Mouse (Mus musculus): ENCODE measurements around the gene Gm9821. TPM values are rescaled to one million over a fixed set of nuclear protein-coding genes. Genes with fewer than 3 reads are reported as not detected.
A peak's percentile ranks its signal among the peaks of the same experiment; 100 is the strongest.

The Gm9821 gene
- polyA plus RNA-seq, 1 experiment, result not detected

DNA sequence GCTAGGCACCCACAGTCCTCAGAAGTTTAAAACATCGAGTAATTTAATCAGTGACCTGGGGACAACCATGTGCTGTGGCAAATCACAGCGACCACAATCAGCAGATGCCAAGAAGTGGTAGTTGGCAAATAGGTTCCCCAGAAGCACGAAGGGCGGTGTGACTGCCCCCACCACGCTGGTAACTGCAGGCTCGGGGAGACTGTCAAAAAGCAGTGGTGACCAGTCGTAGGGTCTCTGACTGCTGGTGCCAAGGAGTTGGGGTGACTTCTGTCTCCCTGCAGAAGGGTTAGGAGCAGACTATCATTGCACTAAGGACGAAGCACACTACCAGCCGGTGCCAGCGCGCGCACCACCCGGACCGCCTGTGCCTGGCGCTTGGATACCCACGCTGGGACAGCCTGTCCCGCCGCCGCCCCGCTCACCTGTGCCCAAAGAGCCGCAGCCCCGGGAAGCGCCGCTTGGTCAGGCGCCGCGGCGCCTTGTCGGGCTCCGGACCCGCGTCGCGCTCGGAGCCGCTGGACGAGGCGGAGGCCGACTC lies 17.4 kb downstream of the Gm9821 start:
- no peak for DNase-seq (ENCODE audit: low read depth, low spot score)
- 1% methylated on average over 39 of the region's 39 CpGs for WGBS

DNA sequence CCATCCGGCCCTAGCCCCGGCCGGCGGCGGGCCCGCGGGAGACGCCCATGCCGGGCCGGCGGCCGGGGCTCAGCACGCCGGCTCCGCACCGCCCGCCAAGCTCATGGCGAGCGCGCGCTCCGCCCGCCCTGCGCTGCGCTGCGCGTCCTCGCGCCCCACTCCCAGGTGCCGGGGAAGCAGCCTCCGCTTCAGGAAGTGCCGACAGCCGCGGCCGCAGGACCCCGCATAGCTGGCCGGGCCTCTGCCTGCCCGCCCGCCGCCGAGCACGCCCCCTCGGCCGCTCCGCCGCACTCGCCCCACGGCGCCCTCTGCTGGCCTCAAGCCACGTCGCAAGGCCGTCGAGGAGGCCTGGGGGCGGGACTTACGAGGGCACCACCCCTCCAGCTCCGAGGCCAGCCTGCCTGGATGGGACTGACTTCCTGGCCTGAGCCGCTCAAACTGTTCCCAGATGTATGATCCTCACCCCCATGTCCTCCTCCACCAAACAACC lies 18.0 kb downstream of the Gm9821 start:
- WGBS, result under 1% methylated on average over 55 of the region's 57 CpGs

DNA sequence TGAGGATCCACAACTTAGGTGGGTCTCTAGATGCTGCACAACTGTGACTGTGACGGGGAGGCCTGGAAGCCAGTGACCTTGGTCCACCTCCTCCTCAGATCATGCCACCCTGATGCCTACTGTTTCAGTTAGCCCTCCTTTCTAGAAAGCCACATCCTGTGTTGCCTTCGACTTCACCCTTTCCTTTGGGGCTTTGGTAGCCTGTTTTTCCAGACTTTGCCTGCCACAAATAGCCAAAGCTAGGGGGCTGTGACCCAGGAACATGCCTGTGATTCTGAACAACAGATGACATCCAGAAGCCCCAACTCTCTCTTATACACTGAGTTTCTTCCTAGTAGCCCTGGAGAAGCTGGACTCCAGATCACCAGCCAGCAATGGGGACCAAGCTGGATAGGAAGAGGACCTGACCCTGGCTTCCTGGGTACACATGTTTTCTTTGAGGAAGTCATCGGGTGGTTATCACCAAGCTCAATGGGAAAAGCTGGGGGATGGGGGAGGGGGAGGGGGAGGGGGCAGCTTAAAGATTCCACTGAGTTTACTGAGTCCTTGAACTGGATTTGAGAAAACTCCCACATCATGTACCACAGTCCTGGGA lies 19.2 kb downstream of the Gm9821 start:
- WGBS, result 74% methylated on average over 3 of the region's 3 CpGs
- DNase-seq (ENCODE audit: low read depth, low spot score), result no peak

More for the DNA sequence above, 18.0 kb downstream of the Gm9821 start:
- DNase-seq (ENCODE audit: low read depth, low spot score), result peak; percentile 71

DNA sequence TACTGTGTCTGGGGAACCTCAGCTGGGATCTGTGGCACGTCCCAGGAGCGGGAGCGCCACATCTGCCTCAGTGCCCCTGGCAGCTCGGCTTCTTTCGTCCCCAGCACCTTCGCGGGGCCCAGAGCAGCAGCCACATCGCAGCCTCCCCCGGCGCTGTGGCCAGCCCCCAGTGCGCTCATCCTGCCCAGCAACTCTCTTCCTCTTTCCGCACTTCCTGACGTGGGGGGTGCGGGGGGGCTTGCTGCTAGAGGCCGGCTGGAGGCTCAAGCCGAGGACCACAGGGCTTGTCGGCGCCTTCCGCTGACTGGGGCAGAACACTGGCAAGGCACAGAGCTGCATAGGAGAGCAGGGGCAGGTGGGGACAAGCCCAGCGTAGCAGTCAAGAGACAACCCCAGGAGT lies 19.9 kb downstream of the Gm9821 start:
- DNase-seq (ENCODE audit: low read depth, low spot score), result no peak

DNA sequence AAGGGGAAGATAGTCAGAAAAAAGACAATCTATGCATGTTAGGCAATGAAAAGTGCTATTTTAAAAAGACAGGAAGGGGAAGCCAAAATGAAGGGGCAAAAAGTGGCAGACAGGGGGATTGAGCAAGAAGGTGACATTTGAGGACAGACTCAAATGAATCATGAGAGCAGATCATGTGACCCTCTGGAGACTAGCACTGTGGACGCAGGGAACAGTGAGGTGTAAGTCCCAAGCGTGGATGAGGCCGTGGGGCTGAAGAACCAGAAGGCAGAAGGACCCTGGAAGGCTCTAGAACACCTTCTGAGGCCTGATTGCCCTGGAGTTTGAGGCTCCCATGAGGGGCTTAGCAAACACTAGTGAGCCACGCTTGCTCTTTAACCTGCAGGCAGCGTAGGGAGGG lies 20.9 kb downstream of the Gm9821 start:
- WGBS, result 88% methylated on average over 5 of the region's 5 CpGs
- DNase-seq (ENCODE audit: low read depth, low spot score), result no peak

More for the DNA sequence above, 19.9 kb downstream of the Gm9821 start:
- 70% methylated on average over 20 of the region's 20 CpGs for WGBS

DNA sequence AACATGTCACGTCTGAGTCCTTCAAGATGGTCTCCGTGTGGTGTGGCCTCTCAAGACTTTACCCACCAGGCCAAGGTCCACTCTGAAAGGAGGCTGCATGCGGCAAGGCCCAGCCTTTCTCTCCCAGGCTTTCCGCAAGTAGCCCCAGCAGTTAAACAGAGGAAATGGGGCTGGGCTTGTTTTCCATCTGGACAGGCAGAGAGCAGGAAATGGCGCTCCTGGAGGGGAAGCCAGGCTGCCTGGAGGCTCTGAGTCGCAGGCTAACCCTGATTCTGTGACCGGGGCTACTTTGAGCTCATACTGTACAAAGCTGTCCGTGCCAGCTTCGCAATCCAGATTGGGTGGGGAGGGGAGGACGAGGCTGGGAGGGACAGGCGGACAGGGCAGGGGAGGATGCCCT lies 22.5 kb downstream of the Gm9821 start:
- WGBS, result 47% methylated on average over 11 of the region's 11 CpGs
- DNase-seq (ENCODE audit: low read depth, low spot score), result no peak

DNA sequence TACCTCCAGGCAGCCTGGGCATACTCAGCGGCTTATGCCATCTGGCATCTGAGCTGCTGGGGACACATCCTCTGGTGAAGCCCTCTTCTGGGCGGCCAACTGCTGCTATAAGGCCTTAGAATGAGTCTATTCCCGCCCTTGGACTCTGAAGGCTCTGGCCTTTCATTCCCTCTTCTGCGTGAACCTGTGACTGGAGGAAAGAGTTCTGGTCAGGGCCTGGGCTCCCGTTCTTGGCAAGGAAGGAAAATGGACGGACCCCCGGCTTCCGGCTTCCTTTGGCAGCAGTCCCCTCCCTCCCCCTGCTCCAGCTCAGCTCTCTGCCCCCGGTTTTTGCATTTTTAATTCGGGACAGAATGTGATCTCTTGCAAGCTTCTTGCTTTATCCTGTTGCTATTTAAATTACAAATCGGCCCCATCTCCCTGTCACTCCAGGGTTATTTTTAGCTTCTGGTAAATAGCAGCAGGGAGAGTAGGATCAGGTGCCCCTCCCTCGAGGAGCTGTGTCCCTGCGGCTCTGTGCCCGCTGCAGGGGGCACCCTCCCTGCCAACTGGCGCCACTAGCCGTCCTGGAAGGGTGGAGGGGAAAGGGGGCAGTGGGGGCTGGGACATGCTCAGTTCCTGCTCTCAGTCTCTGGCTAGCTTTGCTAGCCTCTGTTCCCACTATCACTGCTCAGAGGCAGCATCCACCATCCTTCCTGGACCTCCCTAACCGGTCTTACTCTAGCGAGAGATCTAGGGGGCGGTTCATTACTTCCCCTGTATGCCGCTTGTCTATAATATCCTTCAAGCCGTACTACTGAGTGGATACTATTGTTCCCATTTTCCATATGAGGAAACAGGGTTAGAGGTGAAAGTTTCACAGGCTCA lies 26.0 kb downstream of the Gm9821 start:
- 50% methylated on average over 21 of the region's 21 CpGs for WGBS
- DNase-seq (ENCODE audit: low read depth, low spot score), result no peak

DNA sequence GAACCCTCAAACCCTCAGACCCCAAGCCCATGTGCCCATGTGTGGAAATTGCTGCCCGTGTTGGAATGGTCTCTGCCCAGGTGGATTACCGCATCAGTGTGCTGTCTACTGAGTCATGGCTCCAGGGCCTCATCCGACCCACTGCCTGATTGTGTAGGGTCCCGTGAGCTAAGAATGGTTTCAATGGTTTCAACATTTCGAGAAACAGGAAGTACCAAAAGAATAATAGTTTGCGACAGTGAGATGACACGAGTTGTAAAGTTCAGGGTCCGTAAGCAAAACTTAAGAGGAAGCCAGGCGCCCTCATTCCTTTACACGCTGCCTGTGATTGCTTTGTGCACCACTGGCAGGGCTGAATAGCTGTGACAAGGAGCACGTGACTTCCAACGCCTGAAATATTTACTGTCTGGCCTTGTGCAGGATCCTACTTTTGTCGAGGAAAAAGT lies 26.6 kb downstream of the Gm9821 start:
- WGBS, result 17% methylated on average over 13 of the region's 13 CpGs
- no peak for DNase-seq (ENCODE audit: low read depth, low spot score)

DNA sequence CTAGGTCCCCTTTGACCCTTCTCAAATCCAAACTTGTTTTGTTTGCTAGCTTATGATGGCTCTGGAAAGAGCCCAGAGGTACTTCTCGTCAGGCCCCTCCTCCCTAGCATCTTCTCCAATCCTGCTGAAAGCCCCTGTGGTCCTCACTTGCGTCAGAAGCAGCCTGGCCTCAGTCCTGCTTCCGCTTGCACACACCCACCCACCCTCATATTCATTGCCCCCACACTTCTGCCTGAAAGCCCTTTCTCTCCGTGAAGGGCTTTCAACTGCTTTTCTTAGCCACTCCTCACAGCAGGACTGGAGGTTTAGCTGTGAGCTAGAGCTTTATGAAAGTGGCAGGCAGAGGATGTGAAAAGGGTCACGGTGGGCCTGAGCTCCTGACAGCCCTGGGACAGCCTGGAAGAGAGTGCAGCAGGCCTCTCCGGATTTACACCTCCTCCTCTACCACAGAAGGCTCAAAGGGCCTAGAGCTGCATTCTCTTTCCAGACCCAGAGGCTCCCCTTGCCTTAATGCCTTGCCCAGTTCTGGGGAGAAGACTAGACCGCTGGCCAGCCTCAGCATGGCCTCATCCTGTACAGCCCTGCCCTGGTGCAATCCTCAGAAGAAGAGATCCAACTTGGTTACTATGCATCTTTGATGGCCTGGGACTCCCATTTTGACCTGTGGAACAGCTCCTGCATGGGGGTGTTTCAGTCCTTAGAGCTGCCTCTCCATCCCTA lies 28.1 kb downstream of the Gm9821 start:
- 90% methylated on average over 7 of the region's 7 CpGs for WGBS
- DNase-seq (ENCODE audit: low read depth, low spot score), result no peak

DNA sequence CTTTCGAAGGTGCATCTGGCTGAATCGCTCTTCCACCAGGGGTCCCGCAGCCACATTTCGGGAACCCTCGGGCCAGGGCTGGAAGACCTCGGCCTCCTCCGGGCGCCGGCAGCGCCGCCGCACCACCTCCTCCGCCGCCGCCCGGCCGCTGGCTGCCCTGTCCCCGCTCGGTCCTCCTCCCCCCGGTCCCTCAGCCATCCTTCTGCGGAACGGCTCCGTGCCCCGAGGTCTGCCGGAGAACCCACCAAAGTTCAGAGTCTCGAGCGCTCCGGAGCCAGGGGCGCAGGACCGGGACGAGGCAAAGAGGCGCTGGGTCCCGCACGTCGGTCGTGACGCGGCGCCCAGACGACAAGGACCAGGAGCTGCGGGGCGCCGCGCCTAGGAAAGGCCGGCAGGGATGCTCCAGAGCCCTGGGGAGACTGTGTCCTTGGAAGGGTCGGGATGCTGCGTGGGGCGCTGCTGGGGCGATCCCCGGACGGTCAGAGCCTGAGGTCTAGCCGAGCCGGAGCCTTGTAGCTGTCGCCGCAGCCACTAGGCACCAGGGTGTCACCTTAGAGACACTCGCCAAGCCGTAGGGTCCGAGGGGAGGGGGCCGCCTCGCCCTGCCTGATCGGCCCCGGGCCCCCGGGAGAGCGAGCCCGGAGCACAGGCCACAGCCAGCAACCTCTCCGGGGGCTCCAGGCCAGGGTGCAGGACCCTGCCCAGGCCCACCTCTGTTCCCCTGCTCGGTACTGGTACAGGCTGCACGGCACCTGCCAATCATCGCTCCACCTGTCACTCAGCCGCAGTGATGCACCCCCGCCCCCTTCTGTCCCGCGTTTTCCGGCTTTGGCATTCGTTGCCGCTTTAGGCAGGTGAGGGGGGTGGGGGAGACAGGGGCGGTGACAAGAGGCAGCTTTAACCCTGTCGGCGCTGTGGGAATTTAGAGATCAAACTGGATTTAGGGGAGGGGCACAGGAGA lies 30.4 kb downstream of the Gm9821 start, which contains the start of gene Dgkz:
Gene Dgkz (minus strand): TSS at position 284 of the 961 bp plus-strand sequence.
- 4% methylated on average over 79 of the region's 79 CpGs for WGBS

DNA sequence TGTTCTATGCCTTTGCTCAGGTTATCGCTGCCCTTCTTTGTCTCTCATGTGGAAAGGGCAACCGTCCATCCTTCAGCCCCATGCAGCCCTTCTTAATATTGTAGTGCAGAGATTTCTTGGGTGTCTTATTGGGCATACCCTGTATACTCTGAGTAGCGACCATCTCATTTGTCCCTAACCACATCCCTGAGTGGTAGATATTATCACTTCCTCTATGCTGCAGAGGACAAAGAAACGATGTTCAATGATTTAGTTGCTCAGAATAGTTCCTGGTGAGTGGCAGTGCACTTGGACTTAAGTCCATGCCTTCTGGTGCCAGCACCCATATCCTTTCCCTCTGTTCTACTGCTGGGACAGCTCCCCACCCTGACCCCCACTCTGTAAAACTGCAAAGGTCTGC lies 32.5 kb downstream of the Gm9821 start:
- DNase-seq (ENCODE audit: low read depth, low spot score), result no peak
- 67% methylated on average over 4 of the region's 4 CpGs for WGBS

More for the DNA sequence above, 30.4 kb downstream of the Gm9821 start, which contains the start of gene Dgkz:
- no peak for DNase-seq (ENCODE audit: low read depth, low spot score)

DNA sequence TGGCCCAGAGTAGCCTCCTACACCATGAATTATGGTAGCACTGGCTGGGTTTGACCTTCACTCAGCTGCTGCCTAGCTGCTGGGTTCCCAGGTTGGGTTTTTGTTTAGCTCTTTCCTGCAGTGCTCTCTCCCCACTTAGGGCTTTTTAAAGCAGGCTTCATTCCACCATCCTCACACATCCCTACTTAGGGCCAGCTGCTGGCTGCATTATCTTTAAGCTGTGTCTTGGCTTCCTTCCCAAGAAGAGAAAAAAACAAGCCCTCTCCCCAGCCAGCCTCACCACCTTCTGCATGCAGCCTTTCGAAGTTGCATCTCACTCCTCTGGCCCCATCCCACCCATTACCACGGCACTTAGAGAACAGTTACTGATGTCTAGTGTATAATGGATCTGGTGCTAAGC lies 33.0 kb downstream of the Gm9821 start:
- 61% methylated on average over 2 of the region's 2 CpGs for WGBS
- DNase-seq (ENCODE audit: low read depth, low spot score), result no peak

DNA sequence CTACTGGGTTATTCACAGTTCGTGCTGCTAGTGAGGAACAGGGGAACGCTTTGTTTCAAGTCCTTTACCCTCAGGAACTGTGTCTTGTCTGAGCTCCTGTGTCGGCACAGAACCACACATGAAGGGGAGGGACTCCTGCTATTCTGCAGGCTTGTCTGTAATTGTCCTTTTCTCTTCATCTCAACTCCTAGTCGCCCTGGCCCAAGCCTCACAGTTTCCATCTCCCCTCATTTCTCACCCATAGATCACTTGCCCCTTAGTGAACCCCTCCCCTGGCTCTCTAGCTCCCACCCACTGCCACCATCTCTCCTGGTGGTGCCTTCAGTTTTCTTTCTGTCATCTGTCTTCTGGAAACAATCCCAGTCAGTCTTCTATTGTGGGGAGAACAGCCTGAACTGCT lies 34.7 kb downstream of the Gm9821 start:
- WGBS, result 46% methylated on average over 4 of the region's 4 CpGs
- DNase-seq (ENCODE audit: low read depth, low spot score), result no peak

DNA sequence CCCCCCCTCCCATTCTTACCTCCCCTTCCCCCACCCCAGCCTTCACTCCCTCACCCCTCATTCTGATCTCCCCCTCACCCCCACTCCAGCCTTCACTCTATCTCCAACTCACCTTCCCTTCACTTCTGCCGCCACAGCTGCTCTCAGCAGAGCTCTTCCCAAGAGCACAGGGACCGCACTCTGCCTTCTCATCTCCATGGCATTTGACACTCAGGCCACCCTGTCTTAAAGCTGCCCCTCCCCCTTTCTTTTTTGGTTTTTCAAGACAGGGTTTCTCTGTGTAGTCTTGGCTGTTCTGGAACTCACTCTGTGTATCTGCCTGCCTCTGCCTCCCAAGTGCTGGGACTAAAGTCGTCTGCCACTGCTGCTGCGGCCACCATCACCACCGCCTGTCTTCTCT lies 35.3 kb downstream of the Gm9821 start:
- WGBS, result 75% methylated on average over 5 of the region's 5 CpGs
- no peak for DNase-seq (ENCODE audit: low read depth, low spot score)

DNA sequence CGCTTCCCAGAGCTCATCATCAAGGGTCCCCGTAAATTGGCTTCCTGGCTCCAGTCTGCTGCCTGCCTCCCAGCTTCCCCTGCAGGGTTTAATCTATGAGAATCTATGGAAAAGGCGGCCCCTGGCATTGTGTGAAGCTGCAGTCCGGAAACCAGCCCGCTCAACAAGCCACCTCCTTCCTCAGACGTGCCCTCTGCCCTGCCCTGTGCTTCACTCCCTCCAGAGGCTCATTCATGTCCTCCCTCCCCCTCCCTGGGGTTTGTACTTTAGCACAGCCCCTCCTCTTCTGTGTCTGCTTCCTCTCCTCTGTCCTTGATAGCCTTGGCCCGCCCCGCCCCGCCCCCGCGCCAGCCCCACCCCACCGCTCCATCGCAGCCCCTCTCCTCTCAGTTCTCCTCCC lies 38.9 kb downstream of the Gm9821 start:
- peak; percentile 77 for DNase-seq (ENCODE audit: low read depth, low spot score)
- 20% methylated on average over 11 of the region's 13 CpGs for WGBS

DNA sequence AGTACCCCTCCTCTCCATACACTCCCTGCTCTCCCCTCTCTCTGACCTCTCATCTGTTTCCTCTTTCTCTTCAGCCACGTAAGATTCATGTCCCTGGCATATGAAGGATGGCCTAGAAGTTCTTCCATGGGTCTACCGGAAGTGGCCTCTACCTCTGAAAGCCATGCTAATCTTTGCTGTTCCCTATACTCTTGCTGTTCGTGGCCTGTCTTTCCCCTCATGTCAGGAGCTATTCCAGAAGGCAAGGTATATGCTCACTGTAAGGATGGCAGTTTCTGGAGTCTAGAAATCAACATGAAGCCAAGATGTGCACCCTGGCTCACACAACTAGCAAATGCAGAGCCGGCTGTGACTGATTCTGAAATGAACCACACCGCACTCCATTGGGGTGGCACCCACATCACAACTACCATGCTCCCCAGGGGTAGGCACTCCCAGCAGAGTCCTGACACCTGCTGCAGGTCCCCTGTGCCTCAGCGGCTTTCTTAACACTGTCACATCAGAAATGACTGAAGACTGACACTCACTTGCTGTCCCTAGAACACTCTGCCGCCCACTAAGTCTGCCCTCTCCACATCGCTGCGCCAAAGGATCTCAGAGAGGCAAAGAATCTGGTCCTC lies 39.5 kb downstream of the Gm9821 start:
- no peak for DNase-seq (ENCODE audit: low read depth, low spot score)
- 49% methylated on average over 9 of the region's 9 CpGs for WGBS

DNA sequence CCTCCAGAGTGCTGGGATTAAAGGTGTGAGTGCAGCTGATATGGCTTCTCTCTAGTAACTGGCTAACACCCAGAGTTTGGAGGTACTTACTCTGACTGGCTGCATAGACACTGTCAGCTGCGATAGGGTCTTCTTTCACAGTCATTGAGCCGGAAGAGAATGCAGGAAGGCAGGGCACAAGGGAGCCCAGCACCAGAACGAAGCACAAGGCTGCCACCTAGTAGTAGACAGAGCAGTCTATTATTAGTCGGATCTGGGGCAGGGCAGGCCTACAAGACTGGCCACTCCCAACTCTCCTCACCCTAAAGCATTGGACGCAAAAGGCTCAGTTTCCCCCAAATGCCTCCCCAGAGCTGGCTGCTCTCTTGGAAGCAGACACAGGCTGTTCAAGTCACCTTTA lies 40.6 kb downstream of the Gm9821 start:
- WGBS, result 36% methylated on average over 5 of the region's 5 CpGs
- no peak for DNase-seq (ENCODE audit: low read depth, low spot score)

DNA sequence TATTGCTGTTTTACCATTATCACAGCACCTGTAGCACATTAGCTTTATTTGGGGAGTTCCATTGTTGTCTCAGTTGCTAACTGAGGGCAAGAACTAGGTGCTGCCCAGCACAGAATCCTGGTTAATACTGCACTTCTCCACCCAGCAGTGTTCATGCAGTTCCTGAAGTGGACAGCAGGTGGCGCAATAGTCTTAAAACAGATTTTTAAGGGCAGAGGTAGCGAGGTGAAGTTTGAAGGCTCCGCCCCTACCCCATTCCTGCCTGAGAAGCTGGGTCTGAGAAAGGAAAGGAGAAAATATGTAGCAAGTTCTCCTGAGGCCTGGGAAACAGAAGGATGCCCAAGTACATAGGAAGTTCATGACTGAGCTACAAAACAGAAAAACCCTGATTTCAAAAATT lies 42.0 kb downstream of the Gm9821 start:
- 10% methylated on average over 3 of the region's 3 CpGs for WGBS

More for the DNA sequence above, 42.0 kb downstream of the Gm9821 start:
- peak; percentile 67 for DNase-seq (ENCODE audit: low read depth, low spot score)

Data from large intestine, adult 2 months (tissue).